Mouse (Mus musculus): ENCODE results near the gene Myo3b.

Myo3b gene

DNA sequence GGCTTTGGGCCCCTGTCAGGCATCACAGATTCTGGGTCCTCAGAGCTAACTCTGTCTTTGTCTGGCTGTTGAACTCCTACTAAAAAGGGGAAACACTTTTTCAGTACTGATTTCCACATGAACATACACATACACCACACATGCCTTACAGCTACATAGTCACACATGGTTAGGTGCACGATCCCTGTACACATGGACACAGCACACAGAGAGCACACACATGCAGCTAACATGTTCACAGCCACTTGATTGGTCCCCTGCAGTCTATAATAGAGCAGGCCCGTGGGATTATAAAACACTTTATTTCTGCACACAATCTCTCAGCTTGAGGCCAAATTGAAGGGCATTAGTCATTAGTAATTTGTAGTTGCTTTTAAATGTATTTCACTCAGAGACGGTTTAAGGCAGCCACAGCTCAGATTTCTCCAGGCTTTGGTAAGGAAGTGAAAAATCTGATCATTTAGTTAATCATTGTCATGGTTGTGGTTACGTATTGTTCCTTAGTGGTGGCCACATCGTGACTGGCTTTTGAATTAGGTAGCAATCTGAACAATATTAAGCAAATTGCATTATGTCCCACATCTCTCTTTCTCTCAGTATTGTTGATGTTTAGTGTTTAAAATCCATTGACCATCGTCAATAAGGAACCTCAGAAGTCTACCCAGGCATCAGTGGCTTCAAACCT is 27.6 kb downstream of the Myo3b start:
- no peak for DNase-seq

DNA sequence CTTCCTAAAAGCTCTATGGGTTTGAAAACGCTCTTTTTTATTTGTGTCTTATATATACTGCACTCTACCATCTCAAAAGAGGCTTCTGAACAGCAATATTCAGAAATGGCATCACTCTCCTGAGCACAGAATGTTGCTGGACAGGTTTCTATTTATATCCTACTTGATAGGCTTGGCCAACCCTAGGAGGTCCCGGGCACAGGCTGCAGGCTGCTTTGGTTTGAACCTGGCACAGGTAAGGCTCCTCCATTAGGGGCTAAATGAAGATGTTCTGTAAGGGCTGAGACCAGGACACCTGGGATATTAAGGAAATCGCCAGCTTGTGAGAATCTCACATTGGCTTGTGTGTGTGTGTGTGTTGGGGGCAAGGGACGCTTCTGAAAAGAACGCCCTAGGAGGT is 30.9 kb downstream of the Myo3b start:
- no peak for DNase-seq

DNA sequence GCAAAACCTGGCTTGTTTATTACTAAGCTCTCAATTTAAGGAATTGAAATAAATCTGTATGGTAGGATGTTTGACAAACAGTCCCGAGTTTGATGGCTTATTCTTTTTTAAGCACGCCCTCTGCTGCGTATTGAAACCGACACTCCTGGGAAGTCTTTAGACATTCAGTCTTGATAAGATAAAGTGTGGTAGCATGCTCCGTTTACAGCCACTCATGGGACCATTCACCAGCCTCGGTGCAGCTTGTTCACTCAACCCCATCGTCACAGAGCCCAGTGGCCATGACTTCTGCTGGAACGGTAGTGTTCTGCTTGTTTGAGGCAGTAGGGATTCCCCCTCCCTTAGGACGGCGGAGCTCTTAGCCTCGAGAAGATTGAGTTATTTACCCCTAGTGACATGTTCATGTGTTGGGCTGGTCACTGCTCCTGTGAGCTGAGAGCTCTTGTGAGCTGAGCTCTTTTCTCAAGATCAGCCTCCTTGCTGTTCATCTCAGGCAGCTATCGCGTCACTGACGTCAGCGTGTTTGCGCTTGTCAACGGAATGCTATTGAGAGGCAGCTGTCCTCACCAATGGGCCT is 44.6 kb downstream of the Myo3b start:
- no peak for DNase-seq

DNA sequence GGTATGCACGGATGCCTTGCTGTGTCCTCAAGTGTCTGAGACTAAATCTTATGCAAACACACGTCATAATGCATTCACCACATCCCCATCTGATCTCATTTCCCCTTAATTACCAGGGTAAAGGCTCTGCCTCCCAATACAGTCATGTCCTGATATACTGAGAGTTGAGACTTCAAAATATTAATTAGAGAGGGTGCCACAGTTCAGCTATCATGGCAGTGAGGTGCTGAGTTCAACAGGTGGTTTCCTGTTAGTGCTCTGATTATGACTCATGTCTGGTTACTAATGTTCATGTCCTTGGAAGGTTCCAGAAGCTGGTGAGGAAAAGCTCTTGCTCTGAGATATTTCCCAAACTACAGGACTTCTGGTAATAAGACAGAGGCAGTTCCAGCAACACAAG is 52.3 kb downstream of the Myo3b start:
- DNase-seq, result no peak

DNA sequence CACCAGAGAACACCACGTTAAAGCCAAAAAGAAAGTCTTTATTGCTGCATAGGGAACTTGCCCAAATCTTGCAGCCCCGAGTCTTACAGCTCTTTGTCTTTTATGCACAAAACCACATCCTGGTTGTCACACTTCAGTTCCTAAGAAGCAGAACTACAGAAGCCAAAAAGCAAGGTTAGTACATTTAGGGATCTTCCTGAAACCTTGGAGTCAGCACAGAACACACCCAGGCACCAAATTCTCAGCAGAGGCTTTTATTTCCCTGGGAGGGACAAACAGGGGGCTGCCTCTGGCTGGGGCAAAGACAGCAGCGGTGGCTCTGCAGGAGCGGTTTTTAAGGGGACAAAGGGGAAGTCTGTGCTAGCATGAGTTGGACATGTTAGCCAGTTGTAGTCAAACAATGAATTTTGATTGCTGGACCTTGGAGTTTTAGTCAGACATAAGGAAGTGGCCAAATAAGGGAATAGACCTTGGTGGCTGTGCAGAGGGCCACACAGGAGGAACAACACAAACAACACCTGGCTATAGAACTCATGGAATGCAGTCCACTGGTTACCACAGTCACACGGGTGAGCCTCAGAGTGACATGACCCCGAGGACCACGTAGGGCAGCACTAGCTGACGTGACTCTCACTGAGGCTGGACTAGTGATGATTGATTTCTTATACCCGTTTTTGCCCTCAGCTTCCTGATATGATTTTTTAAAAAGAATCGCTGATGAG is 53.0 kb downstream of the Myo3b start:
- DNase-seq, result no peak

DNA sequence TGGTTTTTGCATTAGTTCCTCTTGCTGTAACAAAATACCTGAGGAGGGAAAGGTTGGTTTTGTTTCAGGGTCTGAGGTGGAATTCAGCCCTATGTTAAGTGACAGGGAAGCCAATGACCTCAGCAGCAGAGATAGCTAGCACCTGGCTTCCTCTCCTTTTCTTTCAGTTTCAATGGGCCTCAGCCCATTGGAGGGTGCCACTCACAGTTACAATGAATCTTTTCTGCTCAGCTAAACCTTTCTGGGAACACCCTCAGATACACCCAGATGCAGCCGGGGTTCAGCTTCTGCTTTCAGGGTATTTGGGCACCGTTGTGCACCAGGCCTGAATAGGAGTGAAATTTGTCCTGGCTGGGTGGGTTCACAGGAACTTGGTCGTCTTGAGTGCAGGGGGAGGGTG is 53.7 kb downstream of the Myo3b start:
- DNase-seq, result no peak

DNA sequence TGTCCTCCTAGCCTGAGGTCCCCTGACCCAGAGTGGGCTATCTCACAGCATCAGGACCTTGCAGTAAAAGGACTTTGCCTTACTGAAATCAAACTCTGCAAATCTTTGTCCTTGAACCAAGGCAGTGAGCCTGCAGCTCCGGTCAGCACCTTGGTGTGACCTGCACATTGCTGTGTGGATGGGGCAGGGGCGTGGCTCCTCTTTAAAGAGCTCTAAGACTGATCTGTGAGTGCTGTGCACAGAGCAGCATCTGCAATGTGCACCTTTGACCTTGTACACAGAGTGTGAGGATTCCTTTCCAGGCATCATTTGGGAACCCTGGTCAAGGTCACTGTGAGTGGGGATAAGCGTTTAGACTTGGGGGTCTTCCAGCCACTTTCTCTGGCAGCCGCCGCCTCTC is 55.5 kb downstream of the Myo3b start:
- DNase-seq, result no peak

DNA sequence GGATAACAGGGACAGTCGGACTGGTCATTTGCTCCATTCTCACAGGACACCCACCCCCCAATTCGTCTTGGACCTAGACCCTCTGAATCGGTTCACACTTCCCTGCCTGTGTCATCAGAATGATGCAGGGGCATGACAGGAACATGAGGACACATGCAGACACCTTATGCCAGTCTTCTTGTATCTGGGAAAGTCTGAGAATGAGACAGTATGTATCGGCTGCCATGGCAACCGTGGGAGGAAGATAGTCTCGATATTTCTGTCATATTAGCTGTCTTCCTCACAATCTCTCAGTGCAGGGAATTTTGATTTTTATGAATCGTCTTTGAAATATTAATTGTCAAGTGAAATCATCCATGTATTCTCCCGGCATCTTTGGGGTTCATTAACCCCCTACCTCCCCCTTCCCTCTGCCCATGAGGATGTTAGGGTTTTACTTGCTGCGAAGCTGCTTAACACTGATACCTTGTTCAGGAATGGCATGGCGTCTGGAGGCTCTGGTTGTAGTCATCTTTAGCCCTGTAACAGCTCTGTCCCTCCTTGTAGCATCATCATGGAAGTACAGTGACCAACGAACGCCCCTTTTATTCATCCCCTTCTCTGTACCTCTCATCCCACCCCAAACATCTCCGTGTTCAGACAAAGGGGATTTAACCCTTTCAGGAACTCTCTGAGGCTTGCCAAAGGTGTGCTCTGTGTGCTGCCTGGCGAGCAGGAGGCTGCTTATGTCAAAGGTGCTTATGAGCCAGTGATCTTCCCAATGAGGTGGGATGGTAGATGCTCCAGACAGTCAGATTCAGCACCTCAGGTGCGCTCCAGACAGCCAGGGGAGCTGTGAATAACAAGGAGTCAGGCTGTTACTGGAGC is 58.5 kb downstream of the Myo3b start:
- DNase-seq, result no peak

DNA sequence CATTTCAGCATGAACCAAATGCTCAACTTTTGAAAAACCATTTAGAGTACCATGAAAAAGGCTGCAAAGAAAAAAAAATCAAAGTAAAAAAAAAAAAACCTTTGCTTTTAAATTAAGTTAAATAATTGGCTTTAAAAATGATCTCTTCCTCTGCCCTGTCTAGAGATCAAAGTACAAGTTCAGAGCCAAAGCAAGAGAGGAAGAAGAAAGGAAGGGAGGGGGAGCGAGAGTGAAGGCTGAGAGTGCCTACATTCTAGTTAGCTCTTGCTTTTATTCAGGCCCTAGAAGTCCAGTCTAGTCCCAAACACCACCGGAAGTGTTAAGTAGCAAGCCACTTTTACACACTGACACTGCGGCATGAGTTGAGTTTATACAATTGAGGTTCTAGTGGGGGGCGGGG is 60.5 kb downstream of the Myo3b start:
- DNase-seq, result no peak

DNA sequence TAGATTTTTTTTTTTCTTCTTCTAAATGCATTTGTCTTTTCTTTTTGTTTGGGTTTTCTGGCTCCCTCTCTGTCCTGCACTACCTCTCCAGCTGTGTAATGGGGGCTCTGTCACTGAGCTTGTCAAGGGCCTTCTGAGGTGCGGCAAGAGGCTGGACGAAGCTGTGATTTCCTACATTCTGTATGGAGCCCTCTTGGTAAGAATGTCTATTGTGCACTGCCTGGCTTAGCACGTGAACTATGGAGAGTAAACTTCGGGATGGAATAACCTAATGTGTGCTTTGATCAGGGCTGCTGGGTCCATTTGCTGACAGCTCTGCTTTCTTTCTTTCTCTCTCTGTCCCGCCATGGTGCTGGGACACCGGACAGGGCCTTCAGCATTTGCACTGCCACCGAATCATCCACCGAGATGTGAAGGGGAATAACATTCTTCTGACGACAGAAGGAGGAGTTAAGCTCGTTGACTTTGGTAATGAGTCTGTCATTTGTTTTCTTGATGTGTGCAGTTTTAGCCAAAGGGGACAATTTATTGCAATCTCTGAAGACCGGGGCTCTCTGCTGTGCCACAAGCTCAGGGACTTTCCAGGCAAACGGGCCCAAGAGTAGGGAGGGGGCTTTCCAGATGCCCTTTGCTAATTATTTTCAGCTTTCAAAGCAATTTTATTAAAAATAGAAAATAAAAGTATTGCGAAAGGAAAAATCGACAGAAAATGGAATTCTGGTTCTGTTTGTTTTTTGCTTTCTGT is 66.5 kb downstream of the Myo3b start:
- no peak for DNase-seq

DNA sequence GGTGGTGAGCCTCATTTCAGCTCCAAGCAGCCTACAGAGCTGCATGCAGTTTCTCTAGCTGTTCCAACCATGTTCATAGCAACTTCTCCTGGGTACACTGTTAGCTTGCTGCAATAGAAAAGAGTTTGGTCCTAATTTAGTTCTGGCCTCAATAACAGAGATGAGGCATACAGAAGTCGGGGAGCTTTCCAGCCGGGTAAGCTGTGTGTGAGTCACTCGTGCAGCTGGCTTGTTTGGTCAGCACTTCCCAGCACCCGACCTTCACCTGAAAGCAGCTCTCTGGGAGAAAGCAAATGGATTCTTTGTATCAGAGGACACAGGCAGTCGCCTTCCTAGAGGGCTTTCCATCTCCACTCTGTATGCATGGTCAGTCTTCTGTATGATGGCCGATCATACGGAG is 70.1 kb downstream of the Myo3b start:
- DNase-seq, result no peak

DNA sequence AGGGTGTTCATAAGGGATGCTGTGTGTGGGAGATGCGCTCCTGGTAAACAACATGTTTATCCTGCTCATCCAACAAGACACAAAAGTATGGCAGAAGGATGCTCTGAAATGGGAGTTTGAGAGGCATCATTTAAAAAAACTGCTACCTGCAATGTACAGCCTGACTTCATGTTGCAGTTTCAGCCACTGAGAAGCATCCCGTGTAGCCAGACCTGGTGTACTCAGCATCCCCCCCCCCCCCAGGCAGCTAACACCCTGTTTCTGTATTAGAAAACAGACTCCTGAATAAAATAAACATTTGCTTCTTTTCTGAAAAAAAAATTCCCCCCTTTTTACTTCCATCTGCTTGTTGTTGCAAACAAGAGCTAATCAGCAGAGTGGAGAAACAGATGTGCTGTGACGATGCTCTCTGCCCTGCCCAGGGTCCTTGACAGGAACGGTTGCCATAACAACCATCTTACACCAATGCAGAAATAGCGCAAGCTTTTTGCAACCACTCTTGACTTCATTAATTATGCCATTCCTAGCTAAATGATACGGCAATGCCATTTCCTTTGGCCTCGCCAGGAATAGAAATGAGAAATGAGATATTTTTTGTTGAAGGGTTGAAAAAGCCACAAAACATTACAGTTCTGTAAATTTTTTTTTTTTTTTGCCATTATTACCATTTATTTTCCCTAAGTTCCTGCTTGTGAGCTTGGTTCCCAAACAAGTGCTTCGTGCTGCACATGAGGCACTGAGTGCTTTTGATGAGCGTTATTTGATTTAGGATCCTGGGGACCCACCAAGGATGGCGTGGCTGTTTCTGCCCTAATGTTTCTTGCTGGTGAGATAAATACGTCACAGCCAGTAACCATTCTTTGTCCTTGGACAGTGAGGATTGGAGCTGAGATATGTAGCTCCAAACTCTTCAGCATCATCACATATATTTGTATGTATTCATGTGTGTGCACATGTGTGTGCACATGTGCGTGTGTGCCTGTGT is 75.2 kb downstream of the Myo3b start:
- no peak for DNase-seq

DNA sequence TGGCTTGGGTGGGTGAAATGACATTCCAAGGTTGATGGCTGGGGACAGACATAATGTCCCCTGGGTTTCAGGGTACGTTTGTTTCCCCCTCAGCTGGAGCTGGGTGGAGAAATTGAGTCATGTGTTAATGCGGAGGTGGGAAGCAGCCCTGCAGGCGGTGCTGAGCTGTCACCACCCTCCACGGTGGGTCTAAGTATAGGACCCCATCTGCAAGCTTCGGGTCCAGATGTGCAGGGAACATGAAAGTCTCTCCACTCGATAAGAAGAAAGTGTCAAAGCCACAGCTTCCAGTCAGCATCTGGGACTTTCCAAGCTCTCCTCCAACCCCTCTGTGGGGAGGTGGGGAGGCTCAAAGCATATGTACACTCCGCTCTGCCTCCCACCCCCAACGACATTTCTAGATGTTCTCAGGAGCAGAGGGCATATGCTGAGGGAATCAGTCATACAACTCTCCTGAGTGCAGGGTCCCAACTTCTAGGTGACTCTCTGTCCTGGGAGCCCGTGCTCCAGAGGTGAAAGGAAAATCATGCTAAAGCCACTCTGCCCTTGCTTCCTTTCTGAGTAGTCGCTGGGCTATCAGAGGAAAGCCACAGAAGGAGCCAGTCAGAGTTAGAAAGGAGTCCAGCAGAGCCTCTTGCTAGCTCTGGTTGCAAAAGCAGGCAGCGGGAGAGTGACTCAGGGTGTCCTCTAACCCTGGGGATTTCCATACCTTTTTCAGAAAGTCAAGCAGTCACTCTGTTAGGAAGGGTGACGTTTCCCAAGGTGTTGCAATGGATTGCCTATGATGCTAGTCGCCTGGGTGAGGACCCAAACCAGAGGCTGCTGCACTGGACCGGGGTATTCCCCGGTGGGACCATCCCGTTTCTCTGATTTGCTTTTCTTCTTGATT is 79.7 kb downstream of the Myo3b start:
- no peak for DNase-seq

DNA sequence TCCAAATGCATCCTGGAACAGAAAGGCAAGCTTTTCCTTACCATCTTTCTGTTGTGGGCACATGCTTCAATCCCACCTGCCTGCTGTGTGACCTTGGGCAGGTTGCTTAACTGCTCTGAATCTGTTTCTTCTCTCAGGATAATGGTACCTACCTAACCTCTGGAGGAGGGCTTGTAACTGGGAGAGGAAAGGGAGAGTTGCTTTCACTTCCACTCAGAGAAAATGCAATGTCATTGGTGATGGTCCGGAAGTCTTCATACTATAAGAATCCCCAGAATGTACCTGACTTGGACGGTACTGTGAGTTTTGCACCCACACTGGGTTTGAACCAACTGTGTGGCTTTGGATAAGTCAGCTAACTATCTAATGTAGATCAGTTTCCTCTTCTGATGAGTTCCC is 80.3 kb downstream of the Myo3b start:
- no peak for DNase-seq

DNA sequence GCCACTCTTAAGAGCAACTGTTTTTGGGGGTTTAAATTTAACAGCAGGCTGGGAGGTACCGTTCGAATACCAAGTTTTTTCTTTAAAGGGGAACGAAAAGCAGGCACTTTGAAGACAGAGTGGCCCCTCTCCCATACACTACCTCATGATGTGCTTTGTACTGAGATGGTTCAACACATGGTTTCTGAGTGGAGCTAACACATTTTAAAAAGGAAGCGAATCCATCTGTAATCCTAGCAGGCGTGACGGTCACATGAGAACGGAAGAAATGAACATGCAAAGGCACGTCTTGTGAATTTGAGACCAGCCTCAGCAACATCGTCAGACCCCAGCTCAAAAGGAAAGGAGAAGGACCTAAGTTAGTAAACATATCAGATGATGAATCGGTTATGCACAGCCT is 87.4 kb downstream of the Myo3b start:
- DNase-seq, result no peak

DNA sequence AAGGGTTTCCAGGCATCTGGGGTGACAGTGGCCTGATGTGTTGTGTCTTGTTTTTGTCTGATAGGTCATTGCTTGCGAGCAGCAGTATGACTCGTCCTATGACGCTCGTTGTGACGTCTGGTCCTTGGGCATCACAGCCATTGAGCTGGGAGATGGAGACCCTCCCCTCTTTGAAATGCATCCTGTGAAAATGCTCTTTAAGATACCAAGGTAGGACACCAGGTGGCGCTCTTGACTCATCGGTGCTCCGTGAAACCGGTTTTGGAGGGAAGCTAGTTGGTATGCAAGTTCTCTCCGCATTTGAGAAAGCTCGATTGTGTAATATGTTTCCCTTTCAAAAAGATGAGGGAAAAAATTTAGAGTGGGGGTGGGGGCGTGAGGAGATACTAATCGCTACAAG is 87.9 kb downstream of the Myo3b start:
- DNase-seq, result peak; percentile 25

DNA sequence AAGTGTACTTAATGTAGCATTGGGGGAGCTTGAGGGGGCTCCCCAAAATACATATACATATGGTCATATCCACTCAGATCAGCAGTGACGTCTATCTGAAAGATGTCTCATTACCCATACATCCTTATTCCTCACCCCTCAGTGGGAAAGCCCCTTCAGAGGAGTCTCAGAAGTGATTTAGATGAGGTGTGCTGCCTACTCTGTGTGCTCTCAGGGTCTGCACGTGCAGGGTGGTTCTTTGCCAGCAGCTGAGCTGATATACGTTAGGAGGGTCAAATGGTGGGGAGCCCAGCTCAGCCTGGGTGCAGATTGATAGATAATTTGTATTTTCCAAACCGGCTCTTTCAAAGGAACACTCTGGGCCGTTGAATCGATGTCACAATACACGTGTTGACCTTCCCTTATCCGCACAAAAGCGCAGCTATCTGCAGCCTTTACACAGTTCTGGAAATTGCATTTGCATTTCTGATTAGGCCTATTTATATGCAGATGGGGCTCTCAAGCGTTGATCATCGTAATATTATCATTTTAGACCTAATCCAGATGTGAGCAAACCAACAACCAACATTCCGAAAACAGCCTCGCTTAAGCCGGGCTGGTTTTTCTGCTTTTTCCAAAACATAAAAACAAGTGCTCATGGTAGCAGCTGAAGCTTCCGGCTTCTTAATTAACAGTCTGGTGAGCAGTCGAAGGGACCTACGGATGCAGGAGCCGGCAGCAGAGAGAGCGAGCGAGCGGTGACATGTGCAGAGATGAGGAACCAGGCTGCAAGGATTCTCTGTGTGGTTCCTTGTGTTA is 88.6 kb downstream of the Myo3b start:
- no peak for DNase-seq

DNA sequence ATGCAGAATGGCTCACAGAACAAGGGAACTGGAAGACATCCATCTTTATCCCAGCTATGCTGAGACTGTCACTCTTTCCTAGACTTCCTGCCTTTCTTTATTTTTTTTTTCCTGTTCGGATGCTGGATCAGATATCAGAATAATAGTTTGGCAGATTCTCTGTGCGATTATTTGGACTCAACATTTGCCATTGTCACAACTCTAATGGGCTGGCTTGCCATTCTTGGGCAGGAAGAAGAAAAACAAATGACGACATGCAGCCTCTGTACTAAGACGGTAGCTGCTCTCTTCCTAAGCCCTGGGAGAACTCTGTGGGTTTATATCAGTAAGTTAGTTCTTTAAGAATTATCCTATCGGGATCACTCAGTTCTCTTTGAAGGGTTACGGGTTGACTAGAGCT is 89.7 kb downstream of the Myo3b start:
- no peak for DNase-seq

DNA sequence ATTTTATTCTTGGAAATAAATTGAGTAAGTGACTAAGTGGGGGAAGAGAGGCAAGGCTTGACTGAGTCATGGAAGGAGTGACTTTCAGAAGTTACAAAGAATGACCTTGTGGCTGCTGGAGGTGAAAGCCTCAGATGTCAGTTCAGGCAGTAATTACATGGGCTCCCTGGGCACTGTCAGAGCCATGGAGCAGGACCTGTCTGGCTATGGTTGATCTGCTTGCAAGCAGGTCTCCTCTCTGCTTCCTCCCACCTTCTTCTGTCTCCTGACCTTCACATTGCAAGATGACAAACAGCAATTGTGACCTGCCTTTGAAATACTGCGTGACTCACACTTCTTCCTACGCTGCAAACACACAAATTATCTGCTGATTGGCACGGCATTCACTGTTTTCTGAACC is 90.6 kb downstream of the Myo3b start:
- DNase-seq, result no peak

DNA sequence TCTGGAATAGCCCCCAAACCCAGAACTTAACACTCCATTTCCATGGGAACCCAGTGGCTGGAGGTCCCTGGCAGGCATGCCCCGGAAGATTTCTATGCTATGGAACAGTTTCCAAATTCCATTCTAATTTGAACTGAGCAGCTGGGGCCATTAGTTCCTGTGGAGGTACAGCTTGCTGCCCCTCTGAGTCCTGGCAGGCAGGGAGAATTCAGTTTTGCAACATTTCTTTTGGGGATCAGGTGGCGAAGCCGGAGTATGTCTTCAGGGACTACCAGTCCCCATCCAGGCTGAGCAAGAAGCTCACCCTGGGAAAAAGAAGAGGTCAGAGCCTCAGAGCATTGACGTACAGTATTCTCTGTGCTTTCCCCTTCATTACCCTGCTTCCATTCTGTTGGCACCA is 94.4 kb downstream of the Myo3b start:
- DNase-seq, result peak; percentile 19
